Mouse (Mus musculus): ENCODE measurements at regions not wholly inside any gene's neighbourhood (a gene's known extent, or its start where the extent isn't known, plus 50 kb on each side); places are given as distances from the start of the nearest gene placed in this dataset.

GRCm38 (mm10) chr2:50921002-50921401 lies 227.9 kb downstream of the Rnd3 start:
- DNase-seq, result no peak

GRCm38 (mm10) chr2:50916323-50917221 lies 232.3 kb downstream of the Rnd3 start:
- peak; percentile 44 for DNase-seq

GRCm38 (mm10) chr2:50915149-50915548 lies 233.8 kb downstream of the Rnd3 start:
- peak; percentile 2 for DNase-seq

GRCm38 (mm10) chr2:50914176-50914575 lies 234.7 kb downstream of the Rnd3 start:
- no peak for DNase-seq

- DNase-seq, result no peak
Measured at GRCm38 (mm10) chr2:50908762-50909161, 240.1 kb downstream of the Rnd3 start.

- DNase-seq, result no peak
Measured at GRCm38 (mm10) chr2:50902701-50903100, 246.2 kb downstream of the Rnd3 start.

- no peak for DNase-seq
Measured at GRCm38 (mm10) chr2:50902220-50902619, 246.7 kb downstream of the Rnd3 start.

- DNase-seq, result no peak
Measured at GRCm38 (mm10) chr2:50888992-50889391, 259.9 kb downstream of the Rnd3 start.

GRCm38 (mm10) chr2:50887954-50888353 lies 261.0 kb downstream of the Rnd3 start:
- DNase-seq, result no peak

GRCm38 (mm10) chr2:50885924-50886315 lies 263.0 kb downstream of the Rnd3 start:
- no peak for DNase-seq

- no peak for DNase-seq
Measured at GRCm38 (mm10) chr2:50885280-50885923, 263.5 kb downstream of the Rnd3 start.

- DNase-seq, result peak; percentile 26
Measured at GRCm38 (mm10) chr2:50881514-50882038, 267.3 kb downstream of the Rnd3 start.

GRCm38 (mm10) chr2:50880806-50881205 lies 268.1 kb downstream of the Rnd3 start:
- DNase-seq, result peak; percentile 37

GRCm38 (mm10) chr2:50877716-50878115 lies 271.2 kb downstream of the Rnd3 start:
- peak; percentile 18 for DNase-seq

- DNase-seq, result no peak
Measured at GRCm38 (mm10) chr2:50875072-50875471, 273.8 kb downstream of the Rnd3 start.

GRCm38 (mm10) chr2:50853538-50854244 lies 295.2 kb downstream of the Rnd3 start:
- DNase-seq, result no peak

GRCm38 (mm10) chr2:50852413-50852919 lies 296.4 kb downstream of the Rnd3 start:
- no peak for DNase-seq

- DNase-seq, result no peak
Measured at GRCm38 (mm10) chr2:50850071-50850470, 298.8 kb downstream of the Rnd3 start.

GRCm38 (mm10) chr2:50841881-50842280 lies 307.0 kb downstream of the Rnd3 start:
- DNase-seq, result no peak

GRCm38 (mm10) chr2:50835511-50836320 lies 313.2 kb downstream of the Rnd3 start:
- no peak for DNase-seq

- no peak for DNase-seq
Measured at GRCm38 (mm10) chr2:50833791-50834190, 315.1 kb downstream of the Rnd3 start.
